ENCODE assay signal across 9 mouse cellular contexts in the genomic region with DNA sequence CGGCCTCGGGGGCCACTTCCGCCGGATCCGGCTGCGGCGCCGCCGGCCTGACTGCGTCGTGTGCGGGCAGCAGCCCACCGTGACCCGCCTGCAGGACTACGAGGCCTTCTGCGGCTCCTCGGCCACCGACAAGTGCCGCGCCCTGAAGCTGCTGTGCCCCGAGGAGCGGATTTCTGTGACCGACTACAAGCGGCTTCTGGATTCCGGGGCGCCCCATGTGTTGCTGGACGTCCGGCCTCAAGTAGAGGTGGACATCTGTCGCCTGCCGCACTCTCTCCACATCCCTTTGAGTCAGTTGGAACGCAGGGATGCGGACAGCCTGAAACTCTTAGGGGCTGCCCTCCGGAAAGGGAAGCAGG. TPM values are rescaled to one million over a fixed set of nuclear protein-coding genes. Genes with fewer than 3 reads are reported as not detected.
DNase-seq lines count a peak whose midpoint lies in the region; ATAC-seq and TF ChIP-seq lines count a peak whose summit lies in the region.
"Had no signal": no experiment of that assay in that cellular context is flagged by ENCODE, and none has a peak within 500 bp of the region (broad histone marks: within the 10 kb centered on the region; RNA-seq: fewer than 3 reads in every experiment).

No protein-coding gene starts in this region.

- DNase-seq in layer of hippocampus, adult 2 months (ENCODE audit: low spot score in 2 of 2), result no peak
- no peak for DNase-seq in layer of hippocampus, postnatal 25 days (ENCODE audit: extremely low spot score in 1 of 2, low spot score in 1 of 2)
- no peak for DNase-seq in embryonic facial prominence, embryonic 11.5 days (ENCODE audit: low spot score)
- DNase-seq in ovary, postnatal 36 days (ENCODE audit: low spot score), result no peak
- no peak for DNase-seq in MN1 (ENCODE audit: low spot score)
- no peak for DNase-seq in right cerebral cortex, adult 2 months (ENCODE audit: low spot score in 2 of 2)

- H3K27me3 ChIP-seq in embryonic facial prominence, embryonic 11.5 days (ENCODE audit: control insufficient read depth, insufficient read depth, low read length), result no peaks in the 10 kb centered on the region
- no peaks in the 10 kb centered on the region for H3K27me3 ChIP-seq in hindbrain, embryonic 13.5 days
- H3K27me3 ChIP-seq in midbrain, embryonic 15.5 days (replicated peaks), result no peaks in the 10 kb centered on the region

- no peak for ATAC-seq in embryonic facial prominence, embryonic 11.5 days (replicated peaks; ENCODE audit: insufficient number of reproducible peaks, low FRiP score, low TSS enrichment, low read depth)
- ATAC-seq in hindbrain, embryonic 13.5 days (ENCODE audit: low FRiP score), result no peak
- peak; percentile 13; the same call in 1 of the 2 replicates for ATAC-seq in midbrain, embryonic 15.5 days (replicated peaks)

- H3K4me3 ChIP-seq in layer of hippocampus, adult 2 months, result peak overlapping the region; percentile 98
- H3K4me3 ChIP-seq in embryonic facial prominence, embryonic 11.5 days (ENCODE audit: low read depth, low read length), result peak overlapping the region; percentile 100
- peak overlapping the region; percentile 100 for H3K4me3 ChIP-seq in hindbrain, embryonic 13.5 days
- H3K4me3 ChIP-seq in midbrain, embryonic 15.5 days, result peak overlapping the region; percentile 93

- H3K4me2 ChIP-seq in embryonic facial prominence, embryonic 11.5 days (ENCODE audit: low read depth, low read length), result peak overlapping the region; percentile 99
- H3K4me2 ChIP-seq in hindbrain, embryonic 13.5 days, result peak overlapping the region; percentile 99
- H3K4me2 ChIP-seq in midbrain, embryonic 15.5 days, result peak overlapping the region; percentile 95

- peaks cover 4% of the 10 kb centered on the region for H3K4me1 ChIP-seq in embryonic facial prominence, embryonic 11.5 days (ENCODE audit: control insufficient read depth, insufficient read depth, low read length)
- peaks cover 46% of the 10 kb centered on the region for H3K4me1 ChIP-seq in hindbrain, embryonic 13.5 days (replicated peaks)
- peaks cover 46% of the 10 kb centered on the region for H3K4me1 ChIP-seq in midbrain, embryonic 15.5 days

- H3K36me3 ChIP-seq in embryonic facial prominence, embryonic 11.5 days (replicated peaks; ENCODE audit: control insufficient read depth, insufficient read depth, low read depth, low read length), result no peaks in the 10 kb centered on the region; the same call in 1 of the 2 replicates
- H3K36me3 ChIP-seq in hindbrain, embryonic 13.5 days, result peaks cover 28% of the 10 kb centered on the region
- H3K36me3 ChIP-seq in midbrain, embryonic 15.5 days (replicated peaks), result 0 out of 2 replicates have a peak, but pooled peaks cover 7% of the 10 kb centered on the region

- peak overlapping the region; percentile 88 for H3K9ac ChIP-seq in embryonic facial prominence, embryonic 11.5 days (replicated peaks; ENCODE audit: low read length)
- peak overlapping the region; percentile 96 for H3K9ac ChIP-seq in hindbrain, embryonic 13.5 days
- H3K9ac ChIP-seq in midbrain, embryonic 15.5 days, result peak overlapping the region; percentile 95

- 64% methylated on average over 33 of the region's 33 CpGs for WGBS in embryonic facial prominence, embryonic 11.5 days
- WGBS in hindbrain, embryonic 13.5 days, result 63% methylated on average over 33 of the region's 33 CpGs
- 61% methylated on average over 33 of the region's 33 CpGs for WGBS in midbrain, embryonic 15.5 days

- no peaks in the 10 kb centered on the region for H3K9me3 ChIP-seq in embryonic facial prominence, embryonic 11.5 days (replicated peaks; ENCODE audit: control insufficient read depth, low read length)
- no peaks in the 10 kb centered on the region for H3K9me3 ChIP-seq in hindbrain, embryonic 13.5 days
- H3K9me3 ChIP-seq in midbrain, embryonic 15.5 days, result no peaks in the 10 kb centered on the region

- no peak overlapping the region for H3K27ac ChIP-seq in layer of hippocampus, adult 2 months
- H3K27ac ChIP-seq in embryonic facial prominence, embryonic 11.5 days (replicated peaks; ENCODE audit: low read depth, low read length), result no peak overlapping the region
- peak overlapping the region; percentile 95; the same call in 1 of the 2 replicates for H3K27ac ChIP-seq in hindbrain, embryonic 13.5 days
- H3K27ac ChIP-seq in midbrain, embryonic 15.5 days, result no peak overlapping the region

- no peak for TF ChIP-seq CTCF in layer of hippocampus, adult 2 months (conservative IDR thresholded peaks at IDR 0.05)

RNA-seq across cellular contexts. Expression of a gene that starts 1.0 kb away (rescaled TPM):
- total RNA-seq in layer of hippocampus, adult 2 months (2021), result 10 to 100 TPM; 20.7 to 20.9 TPM
- total RNA-seq in layer of hippocampus, postnatal 25 days (2021), result 10 to 100 TPM; 17.1 to 17.7 TPM
- 7.6 and 8.4 TPM in 2 replicates for polyA plus RNA-seq in embryonic facial prominence, embryonic 11.5 days (2014; fragmentation: Nextera tagmentation; extraction: Ambion mirVana)
- polyA plus RNA-seq in hindbrain, embryonic 13.5 days (2015; fragmentation: Nextera tagmentation; extraction: Ambion mirVana), result 7.0 and 7.7 TPM in 2 replicates
- 9.3 and 10.3 TPM in 2 replicates for polyA plus RNA-seq in midbrain, embryonic 15.5 days (2015; fragmentation: Nextera tagmentation; extraction: Ambion mirVana)

RNA-seq across cellular contexts. Expression of a gene that starts 1.1 kb away (rescaled TPM):
- total RNA-seq in layer of hippocampus, adult 2 months (2021), result 10 to 100 TPM; 56.9 to 69.9 TPM
- 10 to 100 TPM; 68.7 to 71.0 TPM for total RNA-seq in layer of hippocampus, postnatal 25 days (2021)
- polyA plus RNA-seq in embryonic facial prominence, embryonic 11.5 days (2014; fragmentation: Nextera tagmentation; extraction: Ambion mirVana), result 69.2 and 78.5 TPM in 2 replicates
- 70.4 and 71.3 TPM in 2 replicates for polyA plus RNA-seq in hindbrain, embryonic 13.5 days (2015; fragmentation: Nextera tagmentation; extraction: Ambion mirVana)
- 42.7 and 56.4 TPM in 2 replicates for polyA plus RNA-seq in midbrain, embryonic 15.5 days (2015; fragmentation: Nextera tagmentation; extraction: Ambion mirVana)

RNA-seq across cellular contexts. Expression of a gene that starts 1.3 kb away (rescaled TPM):
- total RNA-seq in layer of hippocampus, adult 2 months (2021), result 10 to 100 TPM; 29.4 to 34.4 TPM
- 10 to 100 TPM; 26.9 to 32.7 TPM for total RNA-seq in layer of hippocampus, postnatal 25 days (2021)
- polyA plus RNA-seq in embryonic facial prominence, embryonic 11.5 days (2014; fragmentation: Nextera tagmentation; extraction: Ambion mirVana), result 27.1 and 27.2 TPM in 2 replicates
- 23.1 and 25.4 TPM in 2 replicates for polyA plus RNA-seq in hindbrain, embryonic 13.5 days (2015; fragmentation: Nextera tagmentation; extraction: Ambion mirVana)
- polyA plus RNA-seq in midbrain, embryonic 15.5 days (2015; fragmentation: Nextera tagmentation; extraction: Ambion mirVana), result 25.6 and 26.1 TPM in 2 replicates

RNA-seq across cellular contexts. Expression of a gene that starts 24.5 kb away (rescaled TPM):
- 10 to 100 TPM; 90.5 to 96.3 TPM for total RNA-seq in layer of hippocampus, adult 2 months (2021)
- total RNA-seq in layer of hippocampus, postnatal 25 days (2021), result 100 to 1,000 TPM in 1 of 2 experiments, 10 to 100 TPM in 1; 78.3 to 102 TPM
- polyA plus RNA-seq in embryonic facial prominence, embryonic 11.5 days (2014; fragmentation: Nextera tagmentation; extraction: Ambion mirVana), result 3.3 and 10.1 TPM in 2 replicates
- 3.1 and 3.5 TPM in 2 replicates for polyA plus RNA-seq in hindbrain, embryonic 13.5 days (2015; fragmentation: Nextera tagmentation; extraction: Ambion mirVana)
- polyA plus RNA-seq in midbrain, embryonic 15.5 days (2015; fragmentation: Nextera tagmentation; extraction: Ambion mirVana), result 13.9 and 15.9 TPM in 2 replicates

RNA-seq across cellular contexts. Expression of a gene that starts 50.1 kb away (rescaled TPM):
- total RNA-seq in layer of hippocampus, adult 2 months (2021), result 10 to 100 TPM; 37.9 to 39.8 TPM
- total RNA-seq in layer of hippocampus, postnatal 25 days (2021), result 10 to 100 TPM; 38.0 to 38.6 TPM
- polyA plus RNA-seq in embryonic facial prominence, embryonic 11.5 days (2014; fragmentation: Nextera tagmentation; extraction: Ambion mirVana), result 0.50 and 0.92 TPM in 2 replicates
- 0.99 and 1.1 TPM in 2 replicates for polyA plus RNA-seq in hindbrain, embryonic 13.5 days (2015; fragmentation: Nextera tagmentation; extraction: Ambion mirVana)
- polyA plus RNA-seq in midbrain, embryonic 15.5 days (2015; fragmentation: Nextera tagmentation; extraction: Ambion mirVana), result 3.5 and 3.8 TPM in 2 replicates
- polyA plus RNA-seq: activated CD4-positive, CD25-positive, alpha-beta regulatory T cell, adult 4 months had no signal
